Mouse (Mus musculus): ENCODE results near the gene Fam25c. TPM values are rescaled to one million over a fixed set of nuclear protein-coding genes. Genes with fewer than 3 reads are reported as not detected.
"Not testable (repeated sequence)": the region's sequence is repeated elsewhere in the genome, so short reads cannot be mapped to it uniquely, and the experiment has no call there.

The Fam25c gene
- total RNA-seq, 2 experiments from 2014 or later = not detected

GRCm38 (mm10) chr14:34364254-34365146, 9.3 kb upstream of the Fam25c start:
- not testable (repeated sequence) for ATAC-seq (replicated peaks; ENCODE audit: low FRiP score, poor library complexity, severe bottlenecking)

GRCm38 (mm10) chr14:34363490-34364253, 8.4 kb upstream of the Fam25c start:
- ATAC-seq (replicated peaks; ENCODE audit: low FRiP score, poor library complexity, severe bottlenecking) = no peak

- no peak for ATAC-seq (replicated peaks; ENCODE audit: low FRiP score, poor library complexity, severe bottlenecking)
These were observed 7.7 kb upstream of the Fam25c start for GRCm38 (mm10) chr14:34362726-34363445.

- ATAC-seq (replicated peaks; ENCODE audit: low FRiP score, poor library complexity, severe bottlenecking) = no peak
These were observed 6.9 kb upstream of the Fam25c start for GRCm38 (mm10) chr14:34362135-34362534.

GRCm38 (mm10) chr14:34360251-34360650, 5.0 kb upstream of the Fam25c start:
- ATAC-seq (replicated peaks; ENCODE audit: low FRiP score, poor library complexity, severe bottlenecking) = no peak

GRCm38 (mm10) chr14:34359676-34360244, 4.5 kb upstream of the Fam25c start:
- no peak for ATAC-seq (replicated peaks; ENCODE audit: low FRiP score, poor library complexity, severe bottlenecking)

- no peak for ATAC-seq (replicated peaks; ENCODE audit: low FRiP score, poor library complexity, severe bottlenecking)
These were observed 2.6 kb upstream of the Fam25c start for GRCm38 (mm10) chr14:34357671-34358455.

- ATAC-seq (replicated peaks; ENCODE audit: low FRiP score, poor library complexity, severe bottlenecking) = no peak
These were observed 777 bp downstream of the Fam25c start for GRCm38 (mm10) chr14:34354456-34354855.

GRCm38 (mm10) chr14:34353326-34353725, 1.9 kb downstream of the Fam25c start:
- no peak for ATAC-seq (replicated peaks; ENCODE audit: low FRiP score, poor library complexity, severe bottlenecking)

- ATAC-seq (replicated peaks; ENCODE audit: low FRiP score, poor library complexity, severe bottlenecking) = no peak
These were observed 2.7 kb downstream of the Fam25c start for GRCm38 (mm10) chr14:34352523-34352922.

- no peak for ATAC-seq (replicated peaks; ENCODE audit: low FRiP score, poor library complexity, severe bottlenecking)
These were observed 3.6 kb downstream of the Fam25c start for GRCm38 (mm10) chr14:34351660-34352059.

GRCm38 (mm10) chr14:34349007-34349406, 6.2 kb downstream of the Fam25c start:
- ATAC-seq (replicated peaks; ENCODE audit: low FRiP score, poor library complexity, severe bottlenecking) = no peak

GRCm38 (mm10) chr14:34348301-34348700, 6.9 kb downstream of the Fam25c start:
- no peak for ATAC-seq (replicated peaks; ENCODE audit: low FRiP score, poor library complexity, severe bottlenecking)

- no peak for ATAC-seq (replicated peaks; ENCODE audit: low FRiP score, poor library complexity, severe bottlenecking)
These were observed 8.1 kb downstream of the Fam25c start for GRCm38 (mm10) chr14:34347084-34347483.

GRCm38 (mm10) chr14:34345771-34346566, 9.3 kb downstream of the Fam25c start:
- no peak for ATAC-seq (replicated peaks; ENCODE audit: low FRiP score, poor library complexity, severe bottlenecking)

- ATAC-seq (replicated peaks; ENCODE audit: low FRiP score, poor library complexity, severe bottlenecking) = no peak
These were observed 10.9 kb downstream of the Fam25c start for GRCm38 (mm10) chr14:34344361-34344760.

- no peak for ATAC-seq (replicated peaks; ENCODE audit: low FRiP score, poor library complexity, severe bottlenecking)
These were observed 12.2 kb downstream of the Fam25c start for GRCm38 (mm10) chr14:34343078-34343477.

- no peak for ATAC-seq (replicated peaks; ENCODE audit: low FRiP score, poor library complexity, severe bottlenecking)
These were observed 13.2 kb downstream of the Fam25c start for GRCm38 (mm10) chr14:34341993-34342392.

Measured in erythroid progenitor cell, adult 5-6 weeks (primary cell).